Mouse (Mus musculus) mouse trophoblast stem cell (cell line): ENCODE measurements around the gene Gm49601.

ENCODE experiments used
- in situ Hi-C, 2 experiments: fragments of 300-500 bp; cut with MseI, MboI; formaldehyde crosslinking; loops; 2 replicates in 1 of 2; 3 replicates in 1 of 2; pipeline ENCODE4 v1.15.1; 2025

Gm49601 gene

GRCm38 (mm10) chr16:18626376-18626878 lies at the start of gene Gm49601:
TSS of gene Gm49601 (minus strand) at chr16:18626427.
- in situ Hi-C loops, result no loop called here

GRCm38 (mm10) chr16:18673005-18673404 lies 46.8 kb upstream of the Gm49601 start:
- in situ Hi-C loops, result loop anchor here in 1 of 2 experiments (5.0 kb wide), 1 partner anchor 36 kb away; no protein-coding TSS in a partner anchor

- in situ Hi-C loops, result loop anchor here in 1 of 2 experiments (5.0 kb wide), 1 partner anchor 35 kb away; no protein-coding TSS in a partner anchor
Observed at GRCm38 (mm10) chr16:18672027-18672426, 45.8 kb upstream of the Gm49601 start.

GRCm38 (mm10) chr16:18669914-18670313 lies 43.7 kb upstream of the Gm49601 start:
- in situ Hi-C loops, result loop anchor here in 1 of 2 experiments (5.0 kb wide), 1 partner anchor 33 kb away; no protein-coding TSS in a partner anchor

GRCm38 (mm10) chr16:18658597-18658996 lies 32.4 kb upstream of the Gm49601 start:
- in situ Hi-C loops, result no loop called here

- in situ Hi-C loops, result no loop called here
Observed at GRCm38 (mm10) chr16:18655372-18656098, 29.3 kb upstream of the Gm49601 start.

- in situ Hi-C loops, result no loop called here
Observed at GRCm38 (mm10) chr16:18653290-18654160, 27.3 kb upstream of the Gm49601 start.

- in situ Hi-C loops, result no loop called here
Observed at GRCm38 (mm10) chr16:18649126-18649525, 22.9 kb upstream of the Gm49601 start.

- in situ Hi-C loops, result no loop called here
Observed at GRCm38 (mm10) chr16:18645329-18645728, 19.1 kb upstream of the Gm49601 start.

GRCm38 (mm10) chr16:18644485-18644884 lies 18.3 kb upstream of the Gm49601 start:
- in situ Hi-C loops, result no loop called here

- in situ Hi-C loops, result no loop called here
Observed at GRCm38 (mm10) chr16:18643406-18643998, 17.3 kb upstream of the Gm49601 start.

GRCm38 (mm10) chr16:18642897-18643296 lies 16.7 kb upstream of the Gm49601 start:
- in situ Hi-C loops, result no loop called here

GRCm38 (mm10) chr16:18642291-18642690 lies 16.1 kb upstream of the Gm49601 start:
- in situ Hi-C loops, result no loop called here

- in situ Hi-C loops, result loop anchor here in 1 of 2 experiments (5.0 kb wide), 1 partner anchor 33 kb away; no protein-coding TSS in a partner anchor
Observed at GRCm38 (mm10) chr16:18639382-18639929, 13.2 kb upstream of the Gm49601 start.

- in situ Hi-C loops, result loop anchor here in 1 of 2 experiments (5.0 kb wide), 1 partner anchor 34 kb away; no protein-coding TSS in a partner anchor
Observed at GRCm38 (mm10) chr16:18638396-18638795, 12.2 kb upstream of the Gm49601 start.

- in situ Hi-C loops, result loop anchor here in 1 of 2 experiments (5.0 kb wide), 1 partner anchor 35 kb away; no protein-coding TSS in a partner anchor
Observed at GRCm38 (mm10) chr16:18636804-18637203, 10.6 kb upstream of the Gm49601 start.

GRCm38 (mm10) chr16:18636401-18636800 lies 10.2 kb upstream of the Gm49601 start:
- in situ Hi-C loops, result loop anchor here in 1 of 2 experiments (5.0 kb wide), 1 partner anchor 36 kb away; no protein-coding TSS in a partner anchor

- in situ Hi-C loops, result no loop called here
Observed at GRCm38 (mm10) chr16:18633333-18633732, 7.1 kb upstream of the Gm49601 start.

GRCm38 (mm10) chr16:18632816-18633215 lies 6.6 kb upstream of the Gm49601 start:
- in situ Hi-C loops, result no loop called here

GRCm38 (mm10) chr16:18632059-18632458 lies 5.8 kb upstream of the Gm49601 start:
- in situ Hi-C loops, result no loop called here

GRCm38 (mm10) chr16:18631141-18631540 lies 4.9 kb upstream of the Gm49601 start:
- in situ Hi-C loops, result no loop called here
